Mouse (Mus musculus): ENCODE measurements around the gene Krtap28-10. TPM values are rescaled to one million over a fixed set of nuclear protein-coding genes. Genes with fewer than 3 reads are reported as not detected.

Gene Krtap28-10
- polyA plus RNA-seq, 1 experiment from 2014 or later = not detected

- Histone ChIP-seq H3K27me3 (no peaks in the 10 kb centered on the region), H3K9ac (no peak within 1 kb of the TSS), H3K27ac (no peak within 1 kb of the TSS), H3K9me3 (no peaks in the 10 kb centered on the region), H3K4me1 (no peaks in the 10 kb centered on the region), H3K36me3 (no peaks in the 10 kb centered on the region), H3K4me2 (no peak within 1 kb of the TSS), H3K4me3 (no peak within 1 kb of the TSS)
- WGBS = 80% methylated on average over 5 of the region's 5 CpGs
- no peak for ATAC-seq (ENCODE audit: insufficient number of reproducible peaks, low FRiP score, low TSS enrichment, low read depth)
These were observed 2.7 kb upstream of the Krtap28-10 start, which contains the start of gene Gm47969 for GRCm38 (mm10) chr1:83044882-83045427. Gene Gm47969 (plus strand): TSS chr1:83044932.

GRCm38 (mm10) chr1:83039080-83039479 lies 3.2 kb downstream of the Krtap28-10 start:
- WGBS = 62% methylated on average over 4 of the region's 4 CpGs
- H3K36me3 ChIP-seq = no peaks in the 10 kb centered on the region
- H3K27me3 ChIP-seq = no peaks in the 10 kb centered on the region
- no peak overlapping the region for H3K9ac ChIP-seq
- no peaks in the 10 kb centered on the region for H3K9me3 ChIP-seq
- no peak overlapping the region for H3K4me3 ChIP-seq
- no peak overlapping the region for H3K27ac ChIP-seq
- ATAC-seq (ENCODE audit: insufficient number of reproducible peaks, low FRiP score, low TSS enrichment, low read depth) = no peak
- peaks cover 11% of the 10 kb centered on the region; the same call in 1 of the 2 replicates for H3K4me1 ChIP-seq
- H3K4me2 ChIP-seq = no peak overlapping the region

- no peaks in the 10 kb centered on the region for H3K36me3 ChIP-seq
- ATAC-seq (ENCODE audit: insufficient number of reproducible peaks, low FRiP score, low TSS enrichment, low read depth) = peak; percentile 86
- no peaks in the 10 kb centered on the region for H3K27me3 ChIP-seq
- 1% methylated on average over 25 of the region's 25 CpGs for WGBS
- peak within 1 kb of the TSS; percentile 74 for H3K4me2 ChIP-seq
- peak within 1 kb of the TSS; percentile 64 for H3K27ac ChIP-seq
- H3K4me3 ChIP-seq = peak within 1 kb of the TSS; percentile 50
- no peaks in the 10 kb centered on the region for H3K9me3 ChIP-seq
- peaks cover 11% of the 10 kb centered on the region; the same call in 1 of the 2 replicates for H3K4me1 ChIP-seq
- H3K9ac ChIP-seq = peak within 1 kb of the TSS; percentile 27; the same call in 1 of the 2 replicates
These were observed 4.1 kb downstream of the Krtap28-10 start, which contains the start of gene Slc19a3 for GRCm38 (mm10) chr1:83038109-83038672. Gene Slc19a3 (minus strand): TSS chr1:83038448.

GRCm38 (mm10) chr1:83036892-83037667 lies 5.2 kb downstream of the Krtap28-10 start:
- H3K27ac ChIP-seq = no peak overlapping the region; the same call in 1 of the 2 replicates
- no peaks in the 10 kb centered on the region for H3K27me3 ChIP-seq
- ATAC-seq (ENCODE audit: insufficient number of reproducible peaks, low FRiP score, low TSS enrichment, low read depth) = no peak
- 66% methylated on average over 11 of the region's 11 CpGs for WGBS
- peaks cover 11% of the 10 kb centered on the region; the same call in 1 of the 2 replicates for H3K4me1 ChIP-seq
- H3K4me2 ChIP-seq = no peak overlapping the region
- H3K9ac ChIP-seq = no peak overlapping the region
- H3K9me3 ChIP-seq = no peaks in the 10 kb centered on the region
- no peak overlapping the region; the same call in 1 of the 2 replicates for H3K4me3 ChIP-seq
- H3K36me3 ChIP-seq = no peaks in the 10 kb centered on the region

- H3K36me3 ChIP-seq = no peaks in the 10 kb centered on the region
- H3K27me3 ChIP-seq = no peaks in the 10 kb centered on the region
- H3K9ac ChIP-seq = no peak overlapping the region
- 46% methylated on average over 5 of the region's 5 CpGs for WGBS
- H3K4me1 ChIP-seq = peaks cover 11% of the 10 kb centered on the region; the same call in 1 of the 2 replicates
- no peak overlapping the region for H3K27ac ChIP-seq
- no peak overlapping the region for H3K4me3 ChIP-seq
- no peak for ATAC-seq (ENCODE audit: insufficient number of reproducible peaks, low FRiP score, low TSS enrichment, low read depth)
- H3K9me3 ChIP-seq = no peaks in the 10 kb centered on the region
- H3K4me2 ChIP-seq = no peak overlapping the region
These were observed 7.8 kb downstream of the Krtap28-10 start for GRCm38 (mm10) chr1:83034509-83034908.

GRCm38 (mm10) chr1:83032508-83032907 lies 9.8 kb downstream of the Krtap28-10 start:
- no peaks in the 10 kb centered on the region for H3K36me3 ChIP-seq
- H3K4me2 ChIP-seq = no peak overlapping the region
- no peaks in the 10 kb centered on the region for H3K27me3 ChIP-seq
- H3K27ac ChIP-seq = no peak overlapping the region
- WGBS = 90% methylated on average over 6 of the region's 6 CpGs
- no peaks in the 10 kb centered on the region for H3K9me3 ChIP-seq
- H3K9ac ChIP-seq = no peak overlapping the region
- ATAC-seq (ENCODE audit: insufficient number of reproducible peaks, low FRiP score, low TSS enrichment, low read depth) = no peak
- H3K4me1 ChIP-seq = 0 out of 2 replicates have a peak, but pooled peaks cover under 1% of the 10 kb centered on the region
- H3K4me3 ChIP-seq = no peak overlapping the region

- H3K27ac ChIP-seq = no peak overlapping the region
- H3K4me3 ChIP-seq = no peak overlapping the region
- no peaks in the 10 kb centered on the region for H3K36me3 ChIP-seq
- H3K4me1 ChIP-seq = no peaks in the 10 kb centered on the region
- ATAC-seq (ENCODE audit: insufficient number of reproducible peaks, low FRiP score, low TSS enrichment, low read depth) = no peak
- H3K9ac ChIP-seq = no peak overlapping the region
- no peaks in the 10 kb centered on the region for H3K27me3 ChIP-seq
- no peaks in the 10 kb centered on the region for H3K9me3 ChIP-seq
- WGBS = 33% methylated on average over 1 of the region's 1 CpGs
- H3K4me2 ChIP-seq = no peak overlapping the region
These were observed 10.3 kb downstream of the Krtap28-10 start for GRCm38 (mm10) chr1:83031950-83032349.

GRCm38 (mm10) chr1:83016556-83016955 lies 25.7 kb downstream of the Krtap28-10 start:
- H3K4me1 ChIP-seq = no peaks in the 10 kb centered on the region
- H3K4me3 ChIP-seq = no peak overlapping the region
- no peaks in the 10 kb centered on the region for H3K27me3 ChIP-seq
- no peaks in the 10 kb centered on the region for H3K9me3 ChIP-seq
- no peaks in the 10 kb centered on the region for H3K36me3 ChIP-seq
- no peak for ATAC-seq (ENCODE audit: insufficient number of reproducible peaks, low FRiP score, low TSS enrichment, low read depth)
- H3K27ac ChIP-seq = no peak overlapping the region
- H3K4me2 ChIP-seq = no peak overlapping the region
- H3K9ac ChIP-seq = no peak overlapping the region
- 68% methylated on average over 1 of the region's 1 CpGs for WGBS

- Histone ChIP-seq H3K4me3 (no peak overlapping the region), H3K9me3 (no peaks in the 10 kb centered on the region), H3K27ac (no peak overlapping the region), H3K9ac (no peak overlapping the region), H3K4me1 (no peaks in the 10 kb centered on the region), H3K27me3 (no peaks in the 10 kb centered on the region), H3K4me2 (no peak overlapping the region), H3K36me3 (no peaks in the 10 kb centered on the region)
- no peak for ATAC-seq (ENCODE audit: insufficient number of reproducible peaks, low FRiP score, low TSS enrichment, low read depth)
- WGBS = 63% methylated on average over 10 of the region's 10 CpGs
These were observed 26.9 kb downstream of the Krtap28-10 start for GRCm38 (mm10) chr1:83015329-83015879.

- Histone ChIP-seq H3K36me3 (no peaks in the 10 kb centered on the region), H3K27me3 (no peaks in the 10 kb centered on the region), H3K9ac (no peak overlapping the region), H3K4me2 (no peak overlapping the region), H3K4me1 (no peaks in the 10 kb centered on the region), H3K27ac (no peak overlapping the region), H3K4me3 (no peak overlapping the region), H3K9me3 (no peaks in the 10 kb centered on the region)
- 87% methylated on average over 3 of the region's 3 CpGs for WGBS
- no peak for ATAC-seq (ENCODE audit: insufficient number of reproducible peaks, low FRiP score, low TSS enrichment, low read depth)
These were observed 27.8 kb downstream of the Krtap28-10 start for GRCm38 (mm10) chr1:83014477-83014876.

GRCm38 (mm10) chr1:83007471-83007870 lies 34.8 kb downstream of the Krtap28-10 start:
- Histone ChIP-seq H3K36me3 (no peaks in the 10 kb centered on the region), H3K4me2 (no peak overlapping the region), H3K27ac (no peak overlapping the region), H3K4me1 (no peaks in the 10 kb centered on the region), H3K4me3 (no peak overlapping the region), H3K27me3 (no peaks in the 10 kb centered on the region), H3K9ac (no peak overlapping the region), H3K9me3 (no peaks in the 10 kb centered on the region)
- 61% methylated on average over 6 of the region's 6 CpGs for WGBS
- ATAC-seq (ENCODE audit: insufficient number of reproducible peaks, low FRiP score, low TSS enrichment, low read depth) = no peak
